Mouse (Mus musculus) stomach, embryonic 16.5 days (tissue): ENCODE results near the gene Sned1. TPM values are rescaled to one million over a fixed set of nuclear protein-coding genes. Genes with fewer than 3 reads are reported as not detected.

Experiments used
- ATAC-seq: fragments of 200-750 bp; cut with Nextera tagmentation; 2 replicates; pipeline ENCODE4 v1.8.0; 2017; ENCODE audit warnings: moderate number of reproducible peaks, moderate TSS enrichment; ENCODE audit not compliant: insufficient read depth, low FRiP score
- H3K27ac ChIP-seq: fragments of 300-500 bp; sonication (generic); 2 replicates; pipeline ENCODE4 v1.5.1; 2014; ENCODE audit warnings: low read length
- H3K27me3 ChIP-seq: fragments of 300-500 bp; sonication (generic); 2 replicates; pipeline ENCODE4 v1.6.1; 2014; ENCODE audit warnings: low read length, control low read depth, mixed read lengths; ENCODE audit not compliant: control insufficient read depth, insufficient read depth
- H3K36me3 ChIP-seq: fragments of 300-500 bp; sonication (generic); 2 replicates; pipeline ENCODE4 v1.6.1; 2014; ENCODE audit warnings: low read length; ENCODE audit not compliant: control insufficient read depth, insufficient read depth
- H3K4me1 ChIP-seq: fragments of 300-500 bp; sonication (generic); 2 replicates; pipeline ENCODE4 v1.6.1; 2014; ENCODE audit warnings: low read length, control low read depth, mixed read lengths; ENCODE audit not compliant: control insufficient read depth, insufficient read depth
- H3K4me2 ChIP-seq: fragments of 300-500 bp; sonication (generic); 2 replicates; pipeline ENCODE4 v1.6.1; 2014; ENCODE audit warnings: low read depth, low read length, mixed read lengths
- H3K4me3 ChIP-seq: fragments of 300-500 bp; sonication (generic); replicated peaks from 2 replicates; pipeline ENCODE4 v1.5.1; 2014; ENCODE audit warnings: mild to moderate bottlenecking, low read length
- H3K9ac ChIP-seq: fragments of 300-500 bp; sonication (generic); 2 replicates; pipeline ENCODE4 v1.6.1; 2014; ENCODE audit warnings: low read length
- H3K9me3 ChIP-seq: fragments of 300-500 bp; sonication (generic); replicated peaks from 2 replicates; pipeline ENCODE4 v1.6.1; 2016; ENCODE audit warnings: low read length, control low read depth; ENCODE audit not compliant: control insufficient read depth
- WGBS: fragments of 180-500 bp; shearing (Covaris S2); extraction: QIAGEN DNeasy Blood & Tissue Kit; methylation state at CpG from one replicate; pipeline ENCODE4 v1.1.7; 2014; 5-methylcytosine and 5-hydroxymethylcytosine counted together
- polyA plus RNA-seq: library from polyadenylated mRNA; unstranded; fragments of >200 nt; fragmentation: Nextera tagmentation; extraction: Ambion mirVana; gene quantifications from 2 replicates; pipeline ENCODE4 v1.2.1, GENCODE M21; 2015

The Sned1 gene
- polyA plus RNA-seq, 1 experiment from 2014 or later, result 9.2 TPM

- H3K9me3 ChIP-seq, result no peaks in the 10 kb centered on the region
- ATAC-seq, result no peak
- no peaks in the 10 kb centered on the region for H3K27me3 ChIP-seq
- H3K4me3 ChIP-seq, result no peak overlapping the region
- 34% methylated on average over 2 of the region's 2 CpGs for WGBS
- H3K36me3 ChIP-seq, result no peaks in the 10 kb centered on the region
- H3K27ac ChIP-seq, result no peak overlapping the region; the same call in 1 of the 2 replicates
- no peak overlapping the region for H3K9ac ChIP-seq
- no peak overlapping the region for H3K4me2 ChIP-seq
- 0 out of 2 replicates have a peak, but pooled peaks cover 6% of the 10 kb centered on the region for H3K4me1 ChIP-seq
Measured at GRCm38 (mm10) chr1:93252586-93252985, 16.9 kb downstream of the Sned1 start.

GRCm38 (mm10) chr1:93255761-93256160, 20.1 kb downstream of the Sned1 start:
- Histone ChIP-seq H3K9me3 (no peaks in the 10 kb centered on the region), H3K4me3 (no peak overlapping the region), H3K4me2 (no peak overlapping the region), H3K4me1 (0 out of 2 replicates have a peak, but pooled peaks cover 6% of the 10 kb centered on the region), H3K27ac (no peak overlapping the region), H3K27me3 (no peaks in the 10 kb centered on the region), H3K36me3 (no peaks in the 10 kb centered on the region), H3K9ac (no peak overlapping the region)
- no peak for ATAC-seq
- WGBS, result 85% methylated on average over 7 of the region's 7 CpGs

- ATAC-seq, result no peak
- Histone ChIP-seq H3K27me3 (no peaks in the 10 kb centered on the region), H3K36me3 (no peaks in the 10 kb centered on the region), H3K4me2 (no peak overlapping the region), H3K4me3 (no peak overlapping the region), H3K4me1 (0 out of 2 replicates have a peak, but pooled peaks cover 3% of the 10 kb centered on the region), H3K9ac (no peak overlapping the region), H3K9me3 (no peaks in the 10 kb centered on the region), H3K27ac (no peak overlapping the region)
- 83% methylated on average over 1 of the region's 1 CpGs for WGBS
Measured at GRCm38 (mm10) chr1:93257560-93257959, 21.9 kb downstream of the Sned1 start.

DNA sequence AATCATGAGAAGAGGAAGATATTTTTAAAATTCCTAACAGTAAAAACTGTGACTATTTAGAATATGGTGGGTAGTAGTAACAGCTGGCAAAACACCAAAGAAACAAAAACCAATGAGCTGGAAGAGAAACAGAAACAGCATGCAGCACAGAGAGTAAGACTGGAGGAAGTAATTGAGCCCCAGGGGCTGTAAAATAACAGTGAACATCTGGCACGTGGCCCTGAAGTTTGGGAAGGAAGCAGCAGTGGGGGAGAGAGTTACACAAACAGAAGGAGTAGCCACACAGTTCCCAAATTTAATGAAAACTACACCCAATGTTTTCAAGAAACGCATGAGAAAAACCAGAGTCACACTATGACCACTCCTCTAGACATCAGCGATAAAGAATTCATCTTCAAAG, 31.6 kb downstream of the Sned1 start:
- Histone ChIP-seq H3K27me3 (no peaks in the 10 kb centered on the region), H3K4me2 (no peak overlapping the region), H3K9ac (no peak overlapping the region), H3K36me3 (no peaks in the 10 kb centered on the region), H3K9me3 (no peaks in the 10 kb centered on the region), H3K27ac (no peak overlapping the region), H3K4me3 (no peak overlapping the region), H3K4me1 (no peaks in the 10 kb centered on the region)
- WGBS, result 53% methylated on average over 3 of the region's 3 CpGs
- ATAC-seq, result no peak

- H3K9me3 ChIP-seq, result no peaks in the 10 kb centered on the region
- no peak for ATAC-seq
- 87% methylated on average over 2 of the region's 2 CpGs for WGBS
- no peaks in the 10 kb centered on the region for H3K4me1 ChIP-seq
- no peak overlapping the region for H3K4me3 ChIP-seq
- H3K4me2 ChIP-seq, result no peak overlapping the region
- H3K27me3 ChIP-seq, result no peaks in the 10 kb centered on the region
- H3K9ac ChIP-seq, result no peak overlapping the region
- H3K36me3 ChIP-seq, result no peaks in the 10 kb centered on the region
- no peak overlapping the region for H3K27ac ChIP-seq
Measured at GRCm38 (mm10) chr1:93268246-93268645, 32.6 kb downstream of the Sned1 start.

DNA sequence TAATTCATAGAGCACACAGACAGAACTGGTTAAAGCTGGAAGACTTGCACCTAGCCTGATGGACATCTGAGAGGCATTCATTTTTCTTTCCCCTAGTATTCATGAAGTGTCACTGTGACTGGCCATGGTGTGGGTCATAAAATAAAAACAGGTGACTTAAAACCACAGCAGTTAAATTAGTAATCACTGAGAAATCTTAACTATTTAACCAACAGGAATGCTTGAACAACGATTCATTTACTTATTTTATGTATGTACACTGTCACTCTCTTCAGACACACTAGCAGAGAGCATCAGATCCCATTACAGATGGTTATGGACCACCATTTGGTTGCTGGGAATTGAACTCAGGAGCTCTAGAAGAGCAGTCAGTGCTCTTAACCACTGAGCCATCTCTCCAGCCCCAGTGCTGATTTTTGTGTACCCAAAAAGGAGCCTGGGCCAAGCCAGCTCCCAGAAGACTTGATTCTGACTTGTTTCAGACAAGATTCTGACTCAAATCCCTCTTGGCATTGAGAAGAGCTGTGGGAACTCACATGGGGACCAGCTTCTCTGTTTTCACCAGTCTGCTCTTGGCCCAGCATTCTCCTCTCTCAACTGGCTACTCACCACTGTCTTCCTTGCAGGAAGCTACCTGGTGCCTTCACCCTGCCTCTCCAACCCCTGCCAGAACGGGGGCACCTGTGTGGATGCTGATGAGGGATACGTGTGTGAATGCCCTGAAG, 35.0 kb downstream of the Sned1 start:
- Histone ChIP-seq H3K9me3 (no peaks in the 10 kb centered on the region), H3K27ac (no peak overlapping the region), H3K4me2 (no peak overlapping the region), H3K9ac (no peak overlapping the region), H3K4me3 (no peak overlapping the region), H3K36me3 (no peaks in the 10 kb centered on the region), H3K4me1 (no peaks in the 10 kb centered on the region), H3K27me3 (no peaks in the 10 kb centered on the region)
- WGBS, result 60% methylated on average over 3 of the region's 3 CpGs
- no peak for ATAC-seq

- Histone ChIP-seq H3K4me3 (no peak overlapping the region), H3K27ac (no peak overlapping the region), H3K36me3 (no peaks in the 10 kb centered on the region), H3K27me3 (no peaks in the 10 kb centered on the region), H3K4me2 (no peak overlapping the region), H3K9ac (no peak overlapping the region), H3K9me3 (no peaks in the 10 kb centered on the region), H3K4me1 (no peaks in the 10 kb centered on the region)
- ATAC-seq, result no peak
- 67% methylated on average over 6 of the region's 6 CpGs for WGBS
Measured at GRCm38 (mm10) chr1:93271751-93272150, 36.1 kb downstream of the Sned1 start.

GRCm38 (mm10) chr1:93272409-93272821, 36.8 kb downstream of the Sned1 start:
- no peak overlapping the region for H3K4me3 ChIP-seq
- ATAC-seq, result no peak
- 3% methylated on average over 16 of the region's 16 CpGs for WGBS
- no peaks in the 10 kb centered on the region for H3K36me3 ChIP-seq
- H3K9me3 ChIP-seq, result no peaks in the 10 kb centered on the region
- no peaks in the 10 kb centered on the region for H3K4me1 ChIP-seq
- H3K27ac ChIP-seq, result no peak overlapping the region
- no peak overlapping the region for H3K9ac ChIP-seq
- H3K4me2 ChIP-seq, result no peak overlapping the region
- H3K27me3 ChIP-seq, result no peaks in the 10 kb centered on the region

- Histone ChIP-seq H3K27ac (no peak overlapping the region), H3K4me3 (no peak overlapping the region), H3K4me2 (no peak overlapping the region), H3K27me3 (no peaks in the 10 kb centered on the region), H3K4me1 (no peaks in the 10 kb centered on the region), H3K36me3 (no peaks in the 10 kb centered on the region), H3K9me3 (no peaks in the 10 kb centered on the region), H3K9ac (no peak overlapping the region)
- 65% methylated on average over 6 of the region's 6 CpGs for WGBS
- ATAC-seq, result no peak
Measured at GRCm38 (mm10) chr1:93275561-93275960, 39.9 kb downstream of the Sned1 start.
